Mouse (Mus musculus) R1 (cell line): Measurements from ENCODE around the gene Cenps.
"Not testable (repeated sequence)": the region's sequence is repeated elsewhere in the genome, so short reads cannot be mapped to it uniquely, and the experiment has no call there.

ENCODE experiments used
- DNase-seq: peaks from one replicate; pipeline ENCODE4 v3.0.0-alpha.2; 2018; ENCODE audit warnings: low read depth, low spot score

Gene Cenps

DNA sequence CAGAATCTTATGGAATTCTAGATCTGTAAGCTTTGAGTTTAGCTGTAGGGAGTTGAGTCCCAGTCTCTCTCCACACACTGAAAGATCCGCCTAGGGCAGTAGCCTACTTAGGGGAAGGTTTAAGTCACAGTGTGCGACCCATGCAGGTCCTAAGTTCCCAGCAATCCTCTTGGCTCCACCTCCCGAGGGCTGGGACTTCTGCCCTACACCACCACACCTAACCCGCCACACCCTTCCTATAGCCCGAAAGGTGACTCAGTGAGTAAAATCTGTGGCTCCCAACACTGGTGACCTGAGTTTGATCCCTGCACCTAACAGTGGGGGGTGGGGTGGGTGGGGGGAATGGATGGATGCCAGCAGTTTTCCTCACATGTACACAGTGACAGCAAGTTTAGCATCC lies 14.0 kb downstream of the Cenps start:
- DNase-seq = peak; percentile 88

DNA sequence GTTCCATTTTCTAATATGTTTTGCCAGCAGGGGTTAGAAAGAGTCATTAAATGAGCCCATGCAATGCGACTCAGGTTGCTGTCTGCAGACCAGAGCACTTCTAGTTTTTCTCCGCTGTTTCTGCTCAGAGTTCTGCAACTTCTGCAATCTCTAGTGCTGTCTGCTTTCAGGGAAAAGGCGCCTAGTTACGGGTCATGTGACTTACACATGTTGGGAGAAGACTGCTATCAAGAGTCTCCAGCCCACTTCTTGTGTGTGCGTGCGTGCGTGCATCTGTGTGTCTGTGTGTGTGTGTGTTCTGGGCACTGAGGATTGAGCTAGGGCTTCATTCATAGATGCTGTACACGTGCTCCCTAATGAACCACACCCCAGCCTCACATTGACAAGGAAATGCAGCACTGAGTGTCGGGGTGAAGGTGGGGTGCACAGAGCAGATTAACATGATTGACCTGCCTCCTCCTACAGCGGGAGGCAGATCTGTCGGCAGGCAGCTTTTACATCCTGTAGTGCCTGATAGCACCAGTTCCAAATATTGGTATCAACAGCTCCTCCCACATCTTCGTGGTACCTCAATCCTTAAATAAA lies 17.4 kb downstream of the Cenps start:
- not testable (repeated sequence) for DNase-seq

DNA sequence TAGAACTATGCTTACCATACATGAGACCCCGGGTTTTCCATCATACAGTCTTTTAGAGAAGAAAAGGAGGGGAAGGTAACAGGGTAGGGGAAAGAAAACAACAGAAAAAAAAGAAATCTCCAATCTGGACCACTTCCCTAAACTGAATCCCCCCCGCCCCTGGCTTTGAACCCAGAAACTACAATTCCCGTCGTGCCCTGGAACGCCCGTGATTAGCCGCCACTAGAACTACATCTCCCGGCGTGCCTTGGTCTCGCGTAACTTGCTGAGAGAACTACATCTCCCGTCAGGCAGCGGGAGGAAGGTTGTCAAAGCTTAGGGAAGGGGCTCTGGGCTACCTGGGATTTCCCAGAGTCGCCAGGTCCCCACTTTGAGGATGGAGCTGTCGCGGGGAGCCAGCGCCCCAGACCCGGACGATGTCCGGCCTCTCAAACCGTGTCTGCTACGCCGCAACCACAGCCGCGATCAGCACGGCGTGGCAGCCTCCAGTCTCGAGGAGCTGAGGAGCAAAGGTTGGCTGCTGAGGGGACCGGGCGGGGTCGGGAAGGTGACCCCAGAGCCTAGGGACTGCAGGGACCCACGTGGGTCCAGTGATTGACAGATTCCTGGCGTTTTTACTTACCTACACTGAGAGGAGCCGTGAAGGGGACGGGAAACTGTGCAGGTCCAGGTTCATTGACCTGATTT lies 33.4 kb downstream of the Cenps start, which contains the start of gene Dffa:
Gene Dffa (plus strand): TSS at position 272 of the 687 bp plus-strand sequence.
- peak; percentile 95 for DNase-seq

DNA sequence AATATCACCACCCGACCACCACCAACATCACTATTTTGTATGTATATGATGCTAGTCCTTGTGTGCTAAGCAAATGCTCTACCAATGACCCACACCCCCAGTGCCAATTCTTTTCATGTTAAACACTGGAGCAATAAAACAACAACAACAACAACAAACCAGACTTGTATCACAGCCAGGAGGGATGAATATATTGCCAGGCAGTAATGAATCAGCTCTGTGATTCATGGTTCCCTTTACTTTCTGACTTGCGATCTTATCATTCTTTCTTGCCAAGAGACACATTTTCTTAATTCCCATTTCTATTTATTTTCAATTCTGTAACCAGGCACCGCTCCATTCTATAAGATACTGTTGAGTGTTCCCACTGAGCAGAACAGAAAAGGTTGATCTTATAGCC lies 36.0 kb downstream of the Cenps start:
- no peak for DNase-seq

DNA sequence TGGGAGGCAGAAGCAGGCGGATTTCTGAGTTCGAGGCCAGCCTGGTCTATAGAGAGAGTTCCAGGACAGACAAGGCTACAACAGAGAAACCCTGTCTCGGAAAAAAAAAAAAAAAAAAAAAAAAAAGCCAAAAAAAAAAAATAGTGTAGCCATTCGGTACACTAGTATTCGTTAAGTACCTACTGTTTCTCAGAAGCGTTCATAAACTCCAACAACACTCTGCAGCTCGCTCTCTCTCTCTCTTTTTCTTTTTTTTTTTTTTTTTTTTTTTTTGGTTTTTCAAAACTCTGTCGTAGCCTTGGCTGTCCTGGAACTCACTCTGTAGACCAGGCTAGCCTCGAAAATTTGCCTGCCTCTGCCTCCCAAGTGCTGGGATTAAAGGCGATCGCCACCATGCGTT lies 37.0 kb downstream of the Cenps start:
- DNase-seq = not testable (repeated sequence)

DNA sequence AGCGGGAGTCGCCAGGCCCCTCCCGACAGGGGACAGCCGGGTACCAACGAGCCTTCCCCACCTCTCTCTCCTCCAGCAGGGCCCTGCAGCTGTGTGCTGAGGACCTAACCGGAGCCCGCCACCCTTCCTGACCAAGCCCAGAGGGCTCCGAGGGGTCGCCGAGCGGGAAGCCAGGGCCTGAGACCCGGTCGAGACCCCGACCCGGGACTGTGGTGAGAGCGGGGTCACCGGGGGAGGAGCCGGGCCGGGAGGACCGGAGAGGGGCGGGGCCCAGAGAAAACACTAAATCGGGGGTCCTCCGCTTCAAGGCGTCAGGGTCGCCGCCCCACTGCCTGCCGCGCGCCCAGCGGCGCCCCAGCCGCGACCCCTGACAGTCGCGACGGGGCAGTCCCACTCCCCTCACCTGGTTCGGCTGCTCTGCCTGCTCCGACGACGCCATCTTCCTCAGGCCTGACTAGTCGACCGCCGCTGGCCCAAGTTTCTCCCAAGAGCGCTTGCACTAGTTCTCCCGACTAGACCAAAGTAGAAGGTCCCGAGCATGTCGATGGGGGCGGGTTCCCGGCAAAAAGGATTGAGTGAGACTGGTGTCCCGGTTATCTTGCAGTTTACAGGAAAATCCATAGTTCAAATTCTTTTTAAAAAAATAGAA lies 37.9 kb downstream of the Cenps start, which contains the start of gene Pex14:
Gene Pex14 (minus strand): TSS at position 508 of the 649 bp plus-strand sequence.
- DNase-seq = peak; percentile 96

DNA sequence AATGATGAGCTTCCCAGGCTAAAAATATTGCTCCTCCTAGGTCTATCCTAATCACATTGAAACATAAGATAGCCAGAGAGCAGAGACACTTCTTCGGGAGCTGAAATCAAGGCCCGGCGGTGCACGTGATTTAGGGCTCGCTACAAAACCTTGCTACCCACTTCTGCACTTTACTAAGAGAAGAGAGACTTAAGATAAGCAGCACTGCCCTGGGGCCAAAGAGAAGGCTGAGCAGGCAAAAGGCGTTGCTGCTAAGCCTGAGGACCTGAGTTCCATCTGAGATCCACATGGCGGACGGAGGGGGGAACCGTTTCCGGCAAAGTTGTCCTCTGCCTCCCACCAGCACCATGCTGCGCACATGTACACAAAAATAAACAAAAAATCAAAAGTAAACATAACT lies 38.9 kb downstream of the Cenps start:
- DNase-seq = no peak

DNA sequence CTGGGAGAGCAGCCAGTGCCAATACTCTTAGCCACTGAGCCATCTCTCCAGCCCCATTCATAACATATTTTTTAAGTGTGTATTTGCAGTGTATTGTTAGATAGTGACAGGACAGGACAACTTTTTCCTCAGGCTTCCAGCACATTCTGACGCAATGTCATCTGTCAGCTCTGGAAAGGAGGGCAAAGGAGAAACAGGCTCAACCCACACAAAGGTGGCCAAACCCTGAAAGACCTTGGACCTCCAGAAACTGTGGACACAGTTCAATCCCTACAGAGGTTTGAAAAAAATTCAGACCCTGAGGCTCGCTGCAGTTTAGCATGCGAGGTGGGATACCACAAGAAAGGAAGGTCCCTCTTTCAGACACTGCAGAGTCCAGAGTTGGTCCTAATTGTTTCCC lies 39.5 kb downstream of the Cenps start:
- no peak for DNase-seq

DNA sequence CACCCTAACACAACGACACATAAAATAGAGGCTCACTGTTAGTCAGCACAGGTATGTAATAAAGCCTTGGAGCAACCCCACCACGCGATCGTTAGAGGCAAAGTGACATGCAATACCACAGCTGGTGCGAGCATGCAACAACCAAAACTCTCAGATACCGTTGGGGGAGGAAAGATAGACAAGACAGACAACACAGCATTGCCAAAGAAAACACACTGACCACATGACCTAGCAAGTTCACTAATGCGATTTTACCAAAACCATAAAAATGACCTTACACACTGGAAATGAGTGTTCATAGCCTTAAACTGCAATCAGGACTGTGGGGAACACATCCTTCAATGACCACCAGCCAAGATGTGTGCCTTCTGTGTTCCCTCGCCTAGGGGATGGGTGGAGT lies 46.1 kb downstream of the Cenps start:
- DNase-seq = no peak

DNA sequence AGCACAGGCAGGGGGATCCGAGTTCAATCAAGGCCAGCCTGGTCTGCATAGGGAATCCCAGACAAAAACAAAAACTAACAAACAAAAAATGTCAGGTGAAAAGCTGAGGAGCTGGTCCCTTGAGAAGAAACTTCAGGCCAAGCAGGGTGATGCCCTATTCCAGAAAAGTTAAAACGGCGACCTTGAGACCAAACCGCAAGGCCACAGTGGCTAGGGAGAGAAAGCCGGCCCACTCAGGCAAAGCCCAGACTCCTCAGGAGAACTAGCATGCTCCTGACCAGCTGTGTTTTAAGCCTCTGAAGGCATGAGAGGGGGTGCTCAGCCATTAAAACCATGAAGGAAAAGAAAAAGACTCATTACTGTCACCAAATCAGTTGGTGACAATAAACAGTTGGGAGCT lies 52.0 kb downstream of the Cenps start:
- no peak for DNase-seq

DNA sequence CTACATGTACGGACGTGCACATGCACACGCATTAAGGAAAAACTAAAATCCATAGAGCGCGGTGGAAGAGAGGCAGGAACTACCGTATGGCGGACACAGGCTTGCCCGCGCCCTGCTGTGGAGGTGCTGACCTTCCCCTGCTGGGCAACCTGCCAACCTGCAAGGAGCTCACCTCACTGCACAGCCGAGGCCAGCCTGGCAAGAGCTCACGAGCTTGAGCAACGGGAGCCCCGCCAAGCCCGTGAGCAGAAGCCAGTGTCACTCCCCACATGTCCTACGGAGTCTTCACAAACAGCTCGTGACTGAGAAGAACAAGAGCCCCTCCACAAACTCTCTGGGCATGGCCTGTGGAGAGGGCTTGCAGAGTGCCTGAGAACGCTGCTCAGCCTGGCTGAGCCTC lies 55.9 kb downstream of the Cenps start:
- DNase-seq = no peak

DNA sequence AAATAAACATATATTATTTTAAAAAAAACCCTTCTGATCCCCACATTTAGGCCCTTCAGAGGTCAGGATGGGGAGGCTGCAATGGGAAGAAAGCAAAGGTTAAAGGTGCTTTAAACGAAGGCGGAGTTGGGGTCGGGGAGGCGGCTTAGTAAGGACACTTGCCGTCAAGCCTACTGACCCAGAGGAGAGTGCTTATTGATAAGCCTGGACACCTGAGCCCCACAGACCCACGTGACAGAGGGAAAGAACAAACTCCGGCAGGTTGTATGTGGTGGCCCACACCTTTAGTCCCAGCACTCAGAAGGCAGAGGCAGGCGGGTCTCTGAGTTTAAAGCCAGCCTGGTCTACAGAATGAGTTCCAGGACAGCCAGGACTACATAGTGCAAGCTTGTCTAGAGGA lies 57.3 kb downstream of the Cenps start:
- no peak for DNase-seq

DNA sequence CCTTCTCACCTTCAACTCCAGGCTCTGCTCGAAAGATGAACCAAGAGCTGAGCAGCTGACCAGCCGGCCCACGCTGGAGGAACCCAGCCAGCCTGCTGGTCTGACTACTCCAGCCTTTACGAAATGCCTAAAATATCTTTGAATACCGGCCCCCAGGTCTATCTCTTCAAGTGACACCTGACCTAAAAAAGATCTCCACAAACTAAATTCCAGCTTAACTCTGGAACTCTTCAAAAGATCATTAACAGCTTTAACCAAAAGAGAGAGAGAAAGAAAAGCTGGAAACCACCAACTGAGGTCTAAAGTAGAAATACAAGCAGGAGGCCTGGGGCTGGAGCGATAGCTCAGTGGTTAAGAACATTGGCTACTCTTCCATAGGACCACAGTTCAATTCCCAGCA lies 57.8 kb downstream of the Cenps start:
- DNase-seq = no peak

DNA sequence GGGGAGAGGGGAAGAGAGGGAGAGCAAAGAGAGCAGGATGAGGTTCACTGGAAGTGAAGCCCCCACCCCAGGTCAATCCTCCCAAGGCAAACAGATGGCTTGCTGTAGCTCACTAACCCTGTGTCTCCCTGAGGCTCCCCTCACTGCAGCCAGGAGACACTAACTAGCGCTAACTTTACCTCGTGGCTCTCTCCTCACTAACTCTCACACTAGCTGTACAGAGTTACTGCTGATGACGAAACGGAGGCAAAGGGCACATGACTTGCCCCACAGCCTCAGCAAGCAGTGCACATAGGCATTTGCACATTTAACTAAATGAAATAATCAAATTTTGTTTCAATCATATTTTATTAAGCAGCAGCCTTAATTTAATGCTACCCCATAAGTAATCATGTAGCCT lies 59.2 kb downstream of the Cenps start:
- DNase-seq = no peak
